Mouse (Mus musculus) heart, postnatal 14 days (tissue): ENCODE measurements at regions not wholly inside any gene's neighbourhood (a gene's known extent, or its start where the extent isn't known, plus 50 kb on each side); places are given as distances from the start of the nearest gene placed in this dataset.

ENCODE experiments used
- DNase-seq, 2 experiments: peaks; one replicate each; pipeline ENCODE4 v3.0.0; 2021 to 2022
- intact Hi-C: fragments of 180-260 bp; cut with DNase I; formaldehyde crosslinking; loops from one replicate; pipeline ENCODE4 v1.15.1; 2025

DNA sequence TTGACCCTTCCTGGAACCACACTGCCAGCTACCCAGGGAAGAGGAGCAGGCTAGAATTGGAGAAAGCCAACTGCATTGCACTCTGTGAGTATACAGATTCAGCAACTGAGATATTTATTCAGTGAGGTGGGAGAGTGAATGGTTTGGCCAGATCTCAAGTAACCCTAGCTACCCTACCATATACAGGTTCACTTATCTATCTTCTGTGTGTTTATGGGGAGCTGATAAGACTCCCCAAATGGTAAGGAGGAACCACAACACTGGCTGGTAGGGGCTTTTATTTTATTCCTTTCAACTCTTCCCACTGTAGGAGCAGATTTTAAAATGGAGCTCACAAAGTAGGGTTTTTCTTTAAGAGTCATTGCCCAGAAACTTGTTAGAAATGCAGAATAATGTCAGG is 62.9 kb downstream of the Arrdc3 start:
- intact Hi-C loops, result no loop called here
- no peak for DNase-seq

DNA sequence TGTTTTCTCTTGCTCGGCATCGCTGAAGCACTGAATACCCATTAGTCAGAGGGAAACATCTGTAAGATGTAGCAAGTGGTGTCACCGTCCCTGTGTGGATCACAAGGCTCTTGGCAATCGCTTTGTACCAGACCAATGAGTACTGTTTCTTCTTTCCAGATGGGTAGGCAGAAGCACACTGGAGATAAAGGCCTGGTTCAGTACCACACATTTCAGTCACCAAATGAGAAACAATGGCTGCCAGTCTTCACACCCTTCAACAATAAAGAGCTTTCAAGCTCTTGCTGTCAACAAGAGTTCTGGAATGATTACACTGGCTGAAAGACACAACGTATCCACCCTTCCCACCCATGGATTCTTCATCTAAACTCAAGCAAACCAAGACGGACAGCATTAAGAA is 64.5 kb downstream of the Arrdc3 start:
- intact Hi-C loops, result no loop called here
- no peak for DNase-seq

DNA sequence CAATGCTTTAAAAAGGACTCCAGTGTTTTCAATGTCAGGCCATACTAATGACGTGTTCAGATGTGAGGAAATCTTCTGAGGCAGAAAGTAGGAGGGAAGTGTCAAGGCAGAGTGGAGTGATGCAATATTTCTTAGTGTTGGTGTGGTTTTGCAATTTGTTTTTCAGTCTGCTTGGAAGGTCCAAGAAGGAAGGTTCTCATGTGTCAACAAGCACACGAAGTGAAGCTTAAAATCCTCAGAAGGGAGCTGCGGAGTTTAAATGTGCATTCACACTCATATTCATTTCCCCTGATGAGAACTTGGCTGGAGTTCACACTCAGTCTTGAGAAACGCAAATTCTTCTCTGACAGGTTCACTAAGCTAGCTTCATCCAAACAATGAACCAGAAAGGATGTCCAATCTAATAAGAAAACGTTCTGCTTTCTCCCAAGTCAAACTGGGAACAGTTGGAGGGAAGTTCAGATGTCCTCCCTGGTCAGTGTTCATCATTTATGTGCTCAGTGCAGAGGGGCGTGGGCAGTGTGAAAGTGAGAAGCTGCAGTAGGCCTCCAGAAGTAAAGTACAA is 66.0 kb downstream of the Arrdc3 start:
- intact Hi-C loops, result no loop called here
- DNase-seq, result peak; percentile 9 to 35

DNA sequence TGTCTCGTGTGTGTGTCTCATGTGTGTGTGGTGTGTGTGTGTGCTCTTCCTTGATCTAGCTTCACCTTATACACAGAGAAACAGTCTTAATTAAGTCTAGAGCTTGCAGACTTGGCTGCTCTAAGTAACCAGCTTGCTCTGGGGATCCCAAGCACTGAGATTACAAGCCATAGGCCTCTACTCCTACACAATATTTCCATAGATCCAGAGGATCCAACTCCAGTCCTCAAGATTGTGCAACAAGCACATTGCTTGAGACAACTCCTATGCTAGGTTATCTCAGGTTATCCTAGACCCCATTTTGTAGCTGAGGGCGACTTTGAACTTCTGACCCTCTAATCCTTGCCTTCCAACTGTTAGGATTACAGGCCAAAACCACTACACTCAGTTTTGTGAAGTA is 67.1 kb downstream of the Arrdc3 start:
- intact Hi-C loops, result loop anchor here (10.0 kb wide), 1 partner anchor 1105 kb away; no protein-coding TSS in a partner anchor
- no peak for DNase-seq

DNA sequence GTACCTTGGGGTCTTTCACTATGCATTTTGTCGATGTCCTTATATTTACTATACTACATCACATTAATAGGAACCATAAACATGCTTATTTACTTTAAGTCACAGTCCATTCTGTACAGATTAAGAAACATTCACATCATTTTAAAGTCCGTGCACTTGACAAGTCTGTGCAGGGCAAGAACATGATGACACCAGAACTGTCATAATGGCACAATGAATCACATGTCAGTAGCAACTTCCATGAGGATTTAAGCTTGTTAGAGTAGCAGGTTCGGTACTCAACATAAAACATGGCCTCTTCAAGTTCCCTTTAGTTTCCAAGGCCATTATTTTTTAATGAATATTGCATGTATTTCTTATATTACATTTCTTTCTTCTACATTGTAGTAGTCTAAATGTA is 67.6 kb downstream of the Arrdc3 start:
- intact Hi-C loops, result loop anchor here (10.0 kb wide), 1 partner anchor 1104 kb away; no protein-coding TSS in a partner anchor
- no peak for DNase-seq

DNA sequence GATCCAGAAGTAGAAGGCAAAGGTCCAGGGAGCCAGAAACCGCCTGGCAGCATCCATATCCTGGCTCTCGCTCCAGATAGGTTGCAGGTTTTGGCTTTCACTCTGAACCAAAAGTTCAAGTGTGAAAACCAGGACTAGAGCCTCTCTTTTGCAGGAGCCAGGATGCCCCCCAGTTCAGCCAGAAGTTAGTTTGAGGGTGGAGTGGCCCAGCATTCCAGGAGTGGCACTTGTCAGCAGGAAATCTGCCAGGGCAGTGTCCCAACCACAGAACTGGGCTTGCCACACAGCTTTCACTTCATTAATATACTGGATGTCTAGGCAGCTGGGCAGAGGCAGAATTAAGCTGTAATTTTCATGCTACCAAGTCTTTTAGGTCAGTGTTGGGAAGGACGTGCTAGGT is 68.1 kb downstream of the Arrdc3 start:
- peak; percentile 51 to 56 for DNase-seq
- intact Hi-C loops, result loop anchor here (10.0 kb wide), 1 partner anchor 1103 kb away; no protein-coding TSS in a partner anchor

DNA sequence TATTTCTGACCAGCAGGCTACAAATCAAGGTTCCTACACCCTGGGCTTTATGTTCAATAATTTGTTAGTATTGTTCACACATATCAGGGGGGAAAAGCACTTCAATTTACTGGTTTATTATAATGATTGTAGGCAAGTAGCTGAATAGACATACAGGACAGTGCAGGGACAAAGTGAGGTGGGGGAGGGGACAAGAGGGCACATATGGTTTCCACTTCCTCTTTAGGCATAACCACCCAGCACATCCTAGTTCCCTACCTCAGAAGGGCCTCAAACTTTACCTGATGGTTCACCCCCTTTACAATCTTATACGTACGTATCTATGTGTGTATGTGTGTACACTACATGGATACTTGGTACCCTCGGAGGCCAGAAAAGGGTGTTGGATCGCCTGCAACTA is 69.7 kb downstream of the Arrdc3 start:
- intact Hi-C loops, result loop anchor here (10.0 kb wide), 1 partner anchor 1102 kb away; no protein-coding TSS in a partner anchor

DNA sequence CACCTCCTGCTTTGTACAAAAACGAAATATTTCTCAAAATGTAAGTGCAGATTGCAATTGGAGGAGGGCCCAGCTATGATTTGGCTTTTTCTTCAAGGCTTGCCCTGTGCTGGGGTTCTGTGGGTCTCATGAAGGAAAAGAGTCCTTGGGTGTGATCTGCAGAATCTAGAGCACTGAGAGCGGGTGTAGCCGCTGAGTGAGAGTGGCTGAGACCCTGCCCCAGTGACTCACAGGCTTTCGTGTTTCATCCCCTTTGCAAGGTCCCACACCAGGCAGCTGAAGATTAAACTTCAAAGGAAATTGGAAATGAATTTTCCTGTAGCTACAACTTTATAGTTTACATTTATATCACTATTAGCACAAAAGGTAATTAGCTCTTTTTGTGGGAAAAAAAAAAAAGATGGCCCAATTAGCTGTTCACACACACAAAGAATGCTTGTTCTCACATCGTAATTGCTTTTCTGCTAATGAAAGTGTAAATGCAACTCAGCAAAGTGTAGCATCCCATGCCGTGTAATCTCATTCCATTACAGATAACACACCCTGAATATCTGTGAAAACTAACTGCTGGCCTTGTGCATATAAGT is 71.0 kb downstream of the Arrdc3 start:
- intact Hi-C loops, result loop anchor here (10.0 kb wide), 1 partner anchor 1101 kb away; no protein-coding TSS in a partner anchor
- no peak for DNase-seq

More for the DNA sequence above, 69.7 kb downstream of the Arrdc3 start:
- no peak for DNase-seq

DNA sequence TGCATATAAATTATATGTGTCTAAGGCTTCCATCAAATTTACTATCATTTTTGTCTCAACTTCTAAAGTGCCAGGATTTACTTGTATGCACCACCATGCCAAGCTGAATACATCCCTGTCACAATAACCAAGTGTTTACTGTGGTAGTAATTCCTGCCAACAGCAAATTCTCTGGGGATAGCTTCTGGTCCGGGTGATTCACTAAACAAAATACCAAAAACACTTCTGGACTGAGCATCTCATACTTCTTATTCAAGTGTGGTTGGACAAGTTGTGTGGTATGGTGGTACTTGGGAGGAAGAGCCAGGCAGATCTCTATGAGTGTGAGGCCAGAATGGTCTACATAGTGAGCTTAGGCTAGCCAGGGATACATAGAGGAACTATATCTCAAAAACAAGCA is 73.8 kb downstream of the Arrdc3 start:
- intact Hi-C loops, result loop anchor here (10.0 kb wide), 1 partner anchor 1098 kb away; no protein-coding TSS in a partner anchor
- no peak for DNase-seq

DNA sequence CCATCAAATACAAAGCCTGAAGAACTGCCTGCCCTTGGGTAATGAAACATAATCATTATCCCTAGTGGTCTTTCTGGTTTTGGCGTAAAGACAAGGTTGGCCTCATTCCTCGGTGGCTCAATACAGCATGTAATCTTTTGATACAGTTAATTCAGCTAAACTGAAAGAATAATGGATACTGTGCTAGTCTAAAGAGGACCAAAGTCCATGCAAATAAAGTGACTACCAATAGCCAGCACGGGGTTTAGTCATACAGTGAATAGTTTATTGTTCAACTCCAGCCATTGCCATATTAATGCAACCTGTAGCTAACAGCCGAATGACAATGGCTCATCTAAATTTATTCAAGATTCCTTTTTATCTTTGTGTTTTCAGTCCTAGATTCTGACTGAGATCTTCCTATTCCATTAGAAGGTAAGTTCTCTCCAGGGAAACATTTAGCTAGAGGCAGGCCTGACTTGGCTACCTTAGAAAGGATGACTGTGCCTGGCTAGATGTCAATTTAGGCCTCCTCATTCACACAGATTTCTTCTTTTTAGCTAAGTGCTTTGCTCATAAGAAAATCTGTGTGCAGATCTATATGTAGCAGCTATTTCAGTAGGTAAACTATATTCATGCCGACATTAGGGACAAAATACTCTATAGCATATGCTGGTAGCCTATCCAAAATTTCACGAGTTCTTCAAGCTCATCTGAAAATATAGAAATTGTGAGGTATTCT is 74.4 kb downstream of the Arrdc3 start:
- DNase-seq, result no peak
- intact Hi-C loops, result loop anchor here (10.0 kb wide), 1 partner anchor 1097 kb away; no protein-coding TSS in a partner anchor

DNA sequence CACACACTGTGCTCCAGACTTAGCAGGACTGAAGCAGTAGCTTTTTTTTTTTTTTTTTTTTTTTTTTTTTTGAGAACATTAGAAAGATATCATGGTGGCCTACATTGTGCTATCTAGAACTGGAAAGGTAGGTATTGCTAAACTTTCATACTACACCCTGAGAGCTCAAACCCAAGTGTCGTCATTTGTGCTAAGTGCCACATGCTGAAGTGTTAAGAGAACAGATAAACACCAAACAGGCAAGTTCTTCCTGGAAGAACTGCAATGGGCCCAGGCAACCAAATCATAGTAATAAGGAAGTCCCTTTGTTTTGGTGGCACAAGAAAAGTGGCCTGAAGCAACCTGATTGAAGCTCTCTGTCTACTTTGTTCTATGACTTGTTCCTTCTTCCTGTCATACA is 76.6 kb downstream of the Arrdc3 start:
- DNase-seq, result no peak
- intact Hi-C loops, result loop anchor here (5.0 to 10.0 kb wide), 3 partner anchors 355 to 1095 kb away; no protein-coding TSS in a partner anchor

DNA sequence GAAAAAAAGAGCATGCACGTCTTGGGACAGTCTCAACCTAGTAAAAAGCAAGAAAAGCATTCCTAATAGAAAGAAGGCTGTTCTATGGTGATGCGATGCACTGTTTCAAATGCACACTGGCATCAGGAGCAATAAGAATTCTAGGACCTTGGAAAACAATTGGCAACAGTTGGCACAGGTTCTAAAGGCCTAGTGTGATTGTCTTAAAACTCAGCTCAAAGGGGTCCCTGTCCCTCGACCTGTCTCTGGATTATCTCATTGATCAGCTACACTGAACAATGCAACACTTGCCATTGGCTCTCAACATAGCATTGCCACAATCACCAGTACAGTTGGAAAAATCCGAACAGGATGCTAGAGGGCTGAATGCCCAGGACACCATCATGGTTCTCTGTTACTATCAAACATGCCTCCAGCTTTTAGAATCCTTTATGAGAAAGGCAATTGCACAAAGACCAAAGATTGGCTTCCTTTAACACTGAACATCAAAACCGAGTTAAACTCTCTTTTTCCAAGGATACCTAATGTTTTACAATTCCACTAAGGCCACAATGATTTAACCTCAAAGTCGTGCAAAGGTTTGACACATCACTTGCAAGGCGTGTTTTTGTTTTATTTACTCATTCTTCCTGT is 78.9 kb downstream of the Arrdc3 start:
- no peak for DNase-seq
- intact Hi-C loops, result loop anchor here (2.0 to 10.0 kb wide), 3 partner anchors 79 to 390 kb away; partner anchors contain the start of gene Arrdc3

DNA sequence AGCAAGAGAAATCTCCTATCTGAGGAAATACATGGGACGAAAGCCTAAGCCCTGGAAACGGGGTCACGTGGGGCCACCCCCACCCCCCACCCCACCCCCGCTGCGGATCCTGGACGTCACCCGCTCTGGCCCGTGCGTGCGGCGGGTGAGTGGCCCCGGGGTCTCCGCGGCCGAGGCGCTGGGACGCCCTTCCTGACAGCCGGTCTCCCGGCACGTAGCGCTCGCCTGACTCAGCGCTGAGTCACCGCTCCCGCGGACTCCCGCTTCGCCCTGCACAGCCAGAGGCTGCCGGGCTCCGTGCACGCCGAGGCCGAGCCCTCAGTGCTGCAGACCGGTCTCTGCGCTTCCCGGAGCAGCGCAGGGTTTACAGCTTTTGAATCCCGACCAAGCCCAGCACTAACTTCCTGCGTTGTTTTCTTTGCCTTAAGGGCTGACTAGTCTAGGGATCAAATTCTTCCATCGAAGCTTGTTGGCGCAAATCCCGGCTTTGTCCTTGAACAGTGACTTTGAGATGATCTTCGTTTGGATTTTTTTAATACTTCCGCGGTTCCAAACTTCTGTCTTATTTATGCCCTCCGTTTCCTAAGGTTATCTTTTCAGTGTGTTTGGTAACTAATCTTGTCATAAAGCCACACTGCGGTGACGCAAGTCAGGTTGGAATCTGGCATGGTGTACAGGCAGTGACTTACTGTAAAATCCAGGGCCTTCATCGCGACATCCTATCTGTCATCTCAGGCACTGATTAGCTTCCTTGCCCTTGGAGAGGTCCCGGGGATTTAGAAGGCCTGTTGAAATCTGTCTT is 79.8 kb downstream of the Arrdc3 start:
- DNase-seq, result peak; percentile 87 to 88
- intact Hi-C loops, result loop anchor here (2.0 to 10.0 kb wide), 3 partner anchors 80 to 389 kb away; partner anchors contain the start of gene Arrdc3

DNA sequence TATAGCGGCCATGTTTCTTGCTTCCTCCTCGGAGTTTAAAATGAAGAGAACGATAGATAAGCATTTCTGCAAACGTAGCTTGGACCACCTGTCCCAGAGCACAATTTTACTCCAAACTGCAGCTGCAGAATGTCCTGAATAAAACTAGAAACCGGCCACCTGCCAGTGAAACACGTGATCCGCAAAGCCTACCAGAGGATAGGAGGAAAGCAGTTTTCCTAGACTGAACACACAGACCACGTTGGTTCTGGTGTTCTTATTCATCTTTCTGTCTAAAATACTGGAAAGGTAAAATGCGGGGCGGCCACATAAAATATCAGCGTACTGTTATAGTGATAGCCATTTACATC is 80.4 kb downstream of the Arrdc3 start:
- intact Hi-C loops, result loop anchor here (2.0 to 10.0 kb wide), 3 partner anchors 81 to 389 kb away; partner anchors contain the start of gene Arrdc3
- DNase-seq, result peak in 1 of 2 experiments; percentile 34

DNA sequence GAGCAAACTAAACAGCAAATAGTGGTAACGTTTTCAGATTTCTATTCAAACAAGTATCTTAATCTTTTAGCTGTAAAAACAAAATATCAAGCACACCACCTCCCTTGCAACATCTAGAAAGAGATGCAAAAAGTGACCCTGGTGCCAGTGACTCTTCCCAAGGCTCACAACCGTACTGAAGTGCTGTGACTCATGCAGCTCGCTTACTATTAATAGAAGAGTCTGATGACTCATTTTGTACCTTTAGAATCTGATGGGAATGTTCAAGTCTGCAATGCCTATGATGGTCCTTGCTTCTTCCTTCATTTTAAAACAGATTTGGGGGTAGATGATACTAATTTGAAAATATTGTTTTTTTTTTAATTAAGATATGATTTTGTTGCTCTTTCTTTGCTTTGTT is 88.5 kb downstream of the Arrdc3 start:
- DNase-seq, result no peak
- intact Hi-C loops, result no loop called here

DNA sequence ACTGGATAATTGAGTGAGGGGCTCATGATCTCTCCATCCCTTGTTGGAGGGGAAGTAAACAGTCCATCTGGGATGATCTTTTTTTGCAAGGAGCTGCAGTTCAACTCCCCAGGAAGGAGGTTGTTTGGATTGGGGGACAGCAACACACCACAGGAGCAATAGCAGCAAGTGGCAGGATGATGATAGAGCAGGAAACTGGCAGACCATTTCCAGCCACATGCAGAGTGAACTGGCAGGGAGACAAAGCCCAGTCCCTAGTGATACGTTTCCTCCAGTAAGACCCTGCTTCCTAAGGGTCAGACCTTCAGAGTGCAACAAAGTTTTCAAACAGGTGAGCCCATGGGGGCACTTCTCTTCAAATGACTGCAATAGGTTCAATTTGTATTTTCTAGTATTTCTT is 91.2 kb downstream of the Arrdc3 start:
- no peak for DNase-seq
- intact Hi-C loops, result no loop called here

DNA sequence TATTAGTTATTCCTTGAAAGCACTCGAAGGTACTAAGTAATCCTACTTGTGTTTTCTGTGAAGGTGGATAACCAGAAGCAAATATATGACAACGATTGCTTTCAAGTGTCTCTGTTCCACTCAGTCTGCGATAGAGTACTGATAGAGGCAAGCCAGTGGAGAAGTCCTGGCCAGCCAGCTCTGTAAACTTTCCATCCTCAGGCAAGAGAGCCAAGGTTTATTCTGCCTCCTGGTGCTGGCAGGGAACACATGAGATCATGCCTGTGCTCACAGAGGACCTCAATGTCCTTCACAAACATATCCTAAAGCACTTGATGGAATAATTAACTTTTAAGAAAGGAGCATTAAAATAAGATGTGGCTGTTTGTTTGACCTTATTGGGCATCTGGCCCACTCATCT is 94.1 kb downstream of the Arrdc3 start:
- DNase-seq, result peak; percentile 16 to 34
- intact Hi-C loops, result no loop called here

DNA sequence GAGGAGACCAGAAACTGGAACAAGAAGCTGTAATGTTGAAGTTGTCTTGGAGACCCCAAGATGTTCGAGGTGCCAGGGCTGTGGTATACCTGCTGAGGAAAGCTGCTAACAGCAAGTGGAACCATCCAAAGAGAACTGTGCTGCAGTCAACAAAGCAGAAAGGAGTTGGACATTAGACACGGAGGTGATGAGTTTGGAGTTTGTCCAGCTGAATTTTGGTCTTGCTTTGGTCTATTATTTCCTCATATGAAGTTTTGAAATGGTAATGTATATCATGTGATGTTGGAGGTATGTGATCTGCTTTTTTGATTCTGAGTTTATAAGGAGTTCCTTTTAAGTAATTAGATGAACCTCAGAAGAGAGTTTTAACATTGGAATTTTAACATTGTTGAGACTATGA is 98.0 kb downstream of the Arrdc3 start:
- DNase-seq, result no peak
- intact Hi-C loops, result no loop called here

DNA sequence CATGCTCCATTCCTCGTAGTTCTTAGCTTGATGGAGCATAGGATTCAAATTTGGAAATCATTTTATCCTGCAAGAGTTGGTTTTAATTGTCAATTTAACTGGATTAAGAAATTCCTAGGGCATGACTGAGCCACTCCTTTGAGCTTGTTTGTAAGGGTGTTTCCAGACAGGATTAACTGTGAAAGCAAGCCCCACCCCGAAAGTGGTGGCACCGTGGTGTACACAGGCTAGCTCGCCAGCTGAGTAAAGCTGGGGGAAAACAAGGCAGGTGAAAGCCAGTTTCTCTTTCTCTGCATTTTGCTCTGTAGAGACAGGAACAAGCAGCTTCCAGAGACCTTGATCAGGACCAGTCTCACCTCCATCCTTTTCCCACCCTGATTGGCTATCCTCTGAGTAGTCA is 103.5 kb downstream of the Arrdc3 start:
- DNase-seq, result no peak
- intact Hi-C loops, result no loop called here

DNA sequence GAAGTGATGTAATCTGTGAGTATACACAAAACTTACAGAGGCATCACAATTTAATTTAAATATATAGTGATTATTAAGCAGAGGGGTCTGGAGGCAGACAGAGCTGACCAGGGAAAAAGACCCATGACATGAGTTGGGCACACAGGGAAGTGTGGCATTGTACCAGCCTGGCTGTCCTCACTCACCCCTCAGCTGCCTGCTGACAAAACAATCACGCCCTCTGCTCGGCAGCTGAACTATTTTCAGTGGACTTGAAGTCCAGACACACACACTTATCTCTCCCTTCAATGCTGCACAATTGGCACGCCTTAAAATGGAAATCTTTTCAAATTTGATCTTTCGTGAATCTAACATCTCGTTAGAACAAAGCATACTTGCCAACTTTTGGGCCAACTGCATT is 106.6 kb downstream of the Arrdc3 start:
- intact Hi-C loops, result no loop called here

More for the DNA sequence above, 106.6 kb downstream of the Arrdc3 start:
- peak; percentile 55 to 76 for DNase-seq
